Mouse (Mus musculus) liver, embryonic 14.5 days (tissue): ENCODE data around the gene Car10.

Source experiments
- CTCF ChIP-seq: IDR thresholded peaks from 2 replicates; pipeline ENCODE4 v1.5.1; 2016; ENCODE audit warnings: antibody characterized with exemption, low read depth, control low read depth
- EP300 ChIP-seq: IDR thresholded peaks from 2 replicates; pipeline ENCODE4 v1.6.1; 2016; ENCODE audit warnings: antibody characterized with exemption, low read depth

- TF ChIP-seq CTCF (no peak), EP300 (no peak)
Measured at GRCm38 (mm10) chr11:93484661-93485060, 386.8 kb downstream of the Car10 start.
